Mouse (Mus musculus) megakaryocyte, embryonic 14.5 days (primary cell): ENCODE results near the gene Bax. TPM values are rescaled to one million over a fixed set of nuclear protein-coding genes. Genes with fewer than 3 reads are reported as not detected.

Experiments used
- H3K27me3 ChIP-seq: replicated peaks from 2 replicates; pipeline ENCODE3; 2012; ENCODE audit warnings: inconsistent platforms
- H3K36me3 ChIP-seq: replicated peaks from 2 replicates; pipeline ENCODE3; 2012; ENCODE audit warnings: low read length, inconsistent platforms, mixed read lengths
- H3K4me1 ChIP-seq: 2 replicates; pipeline ENCODE4 v1.6.1; 2012; ENCODE audit warnings: inconsistent platforms
- H3K4me3 ChIP-seq: replicated peaks from 2 replicates; pipeline ENCODE3; 2012; ENCODE audit warnings: moderate library complexity, mild to moderate bottlenecking, inconsistent platforms
- H3K9me3 ChIP-seq: 2 replicates; pipeline ENCODE4 v1.6.1; 2012; ENCODE audit warnings: inconsistent platforms
- FLI1 ChIP-seq: IDR thresholded peaks from 2 replicates; pipeline ENCODE4 v1.6.1; 2012; ENCODE audit warnings: low read length, inconsistent platforms, mixed read lengths
- GATA1 ChIP-seq: IDR thresholded peaks from 3 replicates; pipeline ENCODE4 v1.6.1; 2012; ENCODE audit warnings: mixed read lengths, low read length, inconsistent platforms, borderline replicate concordance
- polyA plus RNA-seq: library from polyadenylated mRNA; stranded (reverse); fragments of >175 nt; gene quantifications from 2 replicates; pipeline ENCODE4 v1.2.3, GENCODE M21; 2012; ENCODE audit warnings: low replicate concordance; ENCODE audit not compliant: insufficient read depth

Bax gene
- polyA plus RNA-seq, 1 experiment = 502 TPM

- TF ChIP-seq GATA1 (no peak), FLI1 (no peak)
Measured at GRCm38 (mm10) chr7:45437521-45438276, 29.0 kb downstream of the Bax start, which contains the start of gene Ruvbl2. TSS of gene Ruvbl2 (minus strand) at chr7:45438096.

GRCm38 (mm10) chr7:45437046-45437445 lies 29.7 kb downstream of the Bax start:
- no peak overlapping the region for H3K4me3 ChIP-seq
- no peaks in the 10 kb centered on the region for H3K27me3 ChIP-seq
- no peak for TF ChIP-seq FLI1
- no peak for TF ChIP-seq GATA1
- H3K4me1 ChIP-seq = peaks cover 52% of the 10 kb centered on the region
- no peaks in the 10 kb centered on the region for H3K9me3 ChIP-seq
- H3K36me3 ChIP-seq = peaks cover 61% of the 10 kb centered on the region

More at GRCm38 (mm10) chr7:45437521-45438276, 29.0 kb downstream of the Bax start, which contains the start of gene Ruvbl2:
- no peaks in the 10 kb centered on the region for H3K27me3 ChIP-seq
- H3K4me3 ChIP-seq = no peak within 1 kb of the TSS
- peaks cover 45% of the 10 kb centered on the region for H3K4me1 ChIP-seq
- H3K9me3 ChIP-seq = no peaks in the 10 kb centered on the region
- peaks cover 59% of the 10 kb centered on the region for H3K36me3 ChIP-seq

- no peak for TF ChIP-seq GATA1
- TF ChIP-seq FLI1 = no peak
Measured at GRCm38 (mm10) chr7:45436444-45436843, 30.3 kb downstream of the Bax start.

GRCm38 (mm10) chr7:45435038-45435437 lies 31.7 kb downstream of the Bax start:
- H3K4me1 ChIP-seq = peaks cover 71% of the 10 kb centered on the region
- peaks cover 64% of the 10 kb centered on the region for H3K36me3 ChIP-seq
- TF ChIP-seq FLI1 = no peak
- no peak for TF ChIP-seq GATA1
- peak overlapping the region; percentile 99 for H3K4me3 ChIP-seq
- H3K9me3 ChIP-seq = no peaks in the 10 kb centered on the region
- no peaks in the 10 kb centered on the region for H3K27me3 ChIP-seq

More at GRCm38 (mm10) chr7:45436444-45436843, 30.3 kb downstream of the Bax start:
- peak overlapping the region; percentile 99 for H3K4me3 ChIP-seq
- no peaks in the 10 kb centered on the region for H3K9me3 ChIP-seq
- peaks cover 61% of the 10 kb centered on the region for H3K36me3 ChIP-seq
- H3K27me3 ChIP-seq = no peaks in the 10 kb centered on the region
- peaks cover 58% of the 10 kb centered on the region for H3K4me1 ChIP-seq

GRCm38 (mm10) chr7:45434203-45435015 lies 32.3 kb downstream of the Bax start, which contains the start of gene Gys1:
TSS of gene Gys1 (plus strand) at chr7:45434844.
- peaks cover 75% of the 10 kb centered on the region for H3K4me1 ChIP-seq
- no peak for TF ChIP-seq GATA1
- TF ChIP-seq FLI1 = no peak
- peak within 1 kb of the TSS; percentile 99 for H3K4me3 ChIP-seq
- no peaks in the 10 kb centered on the region for H3K9me3 ChIP-seq
- no peaks in the 10 kb centered on the region for H3K27me3 ChIP-seq
- peaks cover 64% of the 10 kb centered on the region for H3K36me3 ChIP-seq

GRCm38 (mm10) chr7:45433835-45434202 lies 32.9 kb downstream of the Bax start:
- Histone ChIP-seq H3K27me3 (no peaks in the 10 kb centered on the region), H3K9me3 (no peaks in the 10 kb centered on the region), H3K4me3 (peak overlapping the region; percentile 99), H3K36me3 (peaks cover 67% of the 10 kb centered on the region), H3K4me1 (peaks cover 78% of the 10 kb centered on the region)
- TF ChIP-seq GATA1 = no peak
- 0 out of 2 replicates have a peak, but pooled peaks have one; percentile 20 for TF ChIP-seq FLI1

GRCm38 (mm10) chr7:45426556-45426955 lies 40.1 kb downstream of the Bax start:
- H3K9me3 ChIP-seq = no peaks in the 10 kb centered on the region
- H3K36me3 ChIP-seq = peaks cover 98% of the 10 kb centered on the region
- peaks cover 27% of the 10 kb centered on the region for H3K4me1 ChIP-seq
- H3K4me3 ChIP-seq = no peak overlapping the region
- no peak for TF ChIP-seq GATA1
- TF ChIP-seq FLI1 = no peak
- no peaks in the 10 kb centered on the region for H3K27me3 ChIP-seq

GRCm38 (mm10) chr7:45421194-45421593 lies 45.5 kb downstream of the Bax start:
- peaks cover 34% of the 10 kb centered on the region for H3K27me3 ChIP-seq
- TF ChIP-seq GATA1 (no peak), FLI1 (no peak)
- no peaks in the 10 kb centered on the region for H3K9me3 ChIP-seq
- H3K4me3 ChIP-seq = no peak overlapping the region
- H3K4me1 ChIP-seq = peaks cover 12% of the 10 kb centered on the region
- peaks cover 64% of the 10 kb centered on the region for H3K36me3 ChIP-seq

- peaks cover 59% of the 10 kb centered on the region for H3K36me3 ChIP-seq
- TF ChIP-seq GATA1 (no peak), FLI1 (no peak)
Measured at GRCm38 (mm10) chr7:45420615-45420919, 46.1 kb downstream of the Bax start, which contains the start of gene Lhb. TSS of gene Lhb (plus strand) at chr7:45420820.

More at GRCm38 (mm10) chr7:45420615-45420919, 46.1 kb downstream of the Bax start, which contains the start of gene Lhb:
- no peak within 1 kb of the TSS for H3K4me3 ChIP-seq
- H3K27me3 ChIP-seq = peaks cover 41% of the 10 kb centered on the region
- no peaks in the 10 kb centered on the region for H3K9me3 ChIP-seq
- peaks cover 16% of the 10 kb centered on the region for H3K4me1 ChIP-seq
